Mouse (Mus musculus): ENCODE results near the gene Syvn1. TPM values are rescaled to one million over a fixed set of nuclear protein-coding genes. Genes with fewer than 3 reads are reported as not detected.

Gene Syvn1
- polyA plus RNA-seq, 1 experiment from 2014 or later, result 30.8 TPM

DNA sequence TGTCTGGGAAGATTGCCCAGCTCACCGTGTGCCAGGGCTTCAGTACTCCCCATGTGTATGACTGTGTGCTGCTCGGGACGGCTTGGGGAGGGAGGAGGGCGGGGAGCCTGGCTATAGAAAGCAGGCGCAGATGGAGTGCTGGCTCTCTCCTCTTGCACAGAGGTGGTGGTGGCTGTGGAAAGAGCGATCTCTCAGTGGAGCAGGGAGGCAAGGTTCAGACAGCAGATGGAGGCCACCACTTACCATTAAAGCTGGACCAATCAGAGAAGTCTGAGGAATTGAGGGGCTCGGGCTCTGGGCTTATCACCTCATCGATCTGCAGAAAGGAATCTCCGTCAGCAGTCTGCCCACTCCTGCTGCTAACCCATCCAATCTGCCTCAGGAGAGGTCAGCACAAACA is 35.8 kb downstream of the Syvn1 start, which contains the start of gene Gm28374:
Gene Gm28374, minus strand, starts transcription at position 101 of the 400 bp plus-strand sequence.
- WGBS, result 91% methylated on average over 9 of the region's 9 CpGs
- H3K27ac ChIP-seq, result no peak within 1 kb of the TSS
- H3K36me3 ChIP-seq (replicated peaks), result peaks cover 47% of the 10 kb centered on the region
- no peak for DNase-seq (ENCODE audit: extremely low spot score, low spot score)
- H3K4me3 ChIP-seq, result peak within 1 kb of the TSS; percentile 10; the same call in 1 of the 2 replicates
- no peaks in the 10 kb centered on the region for H3K27me3 ChIP-seq (ENCODE audit: poor library complexity, severe bottlenecking)
- peaks cover 32% of the 10 kb centered on the region for H3K4me1 ChIP-seq
- H3K9me3 ChIP-seq, result no peaks in the 10 kb centered on the region

GRCm38 (mm10) chr19:6084478-6085248 is 38.3 kb downstream of the Syvn1 start, which contains the start of the genes Zfpl1 and Cdca5:
Gene Zfpl1, minus strand, starts transcription at chr19:6084956.
Gene Cdca5, plus strand, starts transcription at chr19:6084983.
- peak within 1 kb of the TSS; percentile 89 for H3K4me3 ChIP-seq
- peak within 1 kb of the TSS; percentile 91 for H3K27ac ChIP-seq
- WGBS, result under 1% methylated on average over 58 of the region's 58 CpGs
- peak; percentile 98 for DNase-seq (ENCODE audit: extremely low spot score, low spot score)
- peaks cover 70% of the 10 kb centered on the region for H3K36me3 ChIP-seq (replicated peaks)
- H3K9me3 ChIP-seq, result no peaks in the 10 kb centered on the region
- peaks cover 23% of the 10 kb centered on the region for H3K4me1 ChIP-seq
- no peaks in the 10 kb centered on the region for H3K27me3 ChIP-seq (ENCODE audit: poor library complexity, severe bottlenecking)

GRCm38 (mm10) chr19:6085417-6085879 is 39.1 kb downstream of the Syvn1 start:
- Histone ChIP-seq H3K27me3 (ENCODE audit: poor library complexity, severe bottlenecking) (no peaks in the 10 kb centered on the region), H3K4me1 (peaks cover 23% of the 10 kb centered on the region), H3K9me3 (no peaks in the 10 kb centered on the region), H3K36me3 (replicated peaks) (peaks cover 70% of the 10 kb centered on the region), H3K4me3 (peak overlapping the region; percentile 89), H3K27ac (peak overlapping the region; percentile 91)
- under 1% methylated on average over 17 of the region's 17 CpGs for WGBS
- peak; percentile 75 for DNase-seq (ENCODE audit: extremely low spot score, low spot score)

DNA sequence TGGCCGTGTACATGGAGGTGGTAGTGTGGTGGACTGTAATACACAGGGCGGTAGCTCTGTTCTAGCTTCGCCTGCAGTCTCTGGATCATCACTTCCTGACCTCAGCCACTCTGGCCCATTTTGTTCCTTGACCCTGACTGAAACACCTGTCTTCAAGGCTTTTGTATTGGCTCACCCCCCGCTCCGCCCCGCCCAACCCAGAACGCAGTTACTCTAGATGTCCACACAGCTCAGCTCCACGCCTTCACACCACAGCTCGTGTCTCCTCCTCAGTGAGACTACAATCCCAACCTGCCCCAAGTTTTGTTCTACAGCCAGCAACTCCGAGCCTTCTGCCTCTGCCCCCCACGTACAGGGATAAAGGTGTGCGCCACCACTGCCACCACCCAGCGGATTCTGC is 42.5 kb downstream of the Syvn1 start:
- no peak overlapping the region for H3K4me3 ChIP-seq
- H3K27ac ChIP-seq, result no peak overlapping the region
- DNase-seq (ENCODE audit: extremely low spot score, low spot score), result no peak
- no peaks in the 10 kb centered on the region for H3K27me3 ChIP-seq (ENCODE audit: poor library complexity, severe bottlenecking)
- peaks cover 16% of the 10 kb centered on the region for H3K4me1 ChIP-seq
- 95% methylated on average over 13 of the region's 13 CpGs for WGBS
- H3K36me3 ChIP-seq (replicated peaks), result peaks cover 80% of the 10 kb centered on the region
- no peaks in the 10 kb centered on the region for H3K9me3 ChIP-seq

DNA sequence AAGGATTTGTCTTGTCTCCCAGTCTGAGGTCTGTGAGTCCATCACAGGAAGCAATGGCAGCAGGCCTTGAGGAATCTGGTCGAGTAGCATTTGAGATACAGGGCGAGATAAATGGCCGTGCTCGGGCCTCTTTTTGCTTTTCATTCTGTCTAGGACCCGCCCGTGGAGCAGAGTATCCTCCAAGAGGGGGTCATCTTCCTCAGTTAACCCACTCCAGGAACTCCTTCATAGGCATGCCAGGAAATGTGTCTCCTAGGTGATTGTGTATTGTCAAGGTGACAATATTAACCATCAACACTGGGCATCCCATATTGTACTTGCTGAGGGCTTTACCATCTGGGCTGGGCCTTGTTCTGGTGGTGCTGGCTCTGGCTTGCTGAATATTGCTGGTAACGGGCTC is 47.7 kb downstream of the Syvn1 start, which contains the start of gene AC131692.1:
Gene AC131692.1, plus strand, starts transcription at position 301 of the 400 bp plus-strand sequence.
- Histone ChIP-seq H3K36me3 (replicated peaks) (peaks cover 98% of the 10 kb centered on the region), H3K9me3 (no peaks in the 10 kb centered on the region), H3K27ac (no peak within 1 kb of the TSS), H3K4me3 (no peak within 1 kb of the TSS), H3K27me3 (ENCODE audit: poor library complexity, severe bottlenecking) (no peaks in the 10 kb centered on the region), H3K4me1 (no peaks in the 10 kb centered on the region)
- no peak for DNase-seq (ENCODE audit: extremely low spot score, low spot score)
- WGBS, result 94% methylated on average over 7 of the region's 7 CpGs

DNA sequence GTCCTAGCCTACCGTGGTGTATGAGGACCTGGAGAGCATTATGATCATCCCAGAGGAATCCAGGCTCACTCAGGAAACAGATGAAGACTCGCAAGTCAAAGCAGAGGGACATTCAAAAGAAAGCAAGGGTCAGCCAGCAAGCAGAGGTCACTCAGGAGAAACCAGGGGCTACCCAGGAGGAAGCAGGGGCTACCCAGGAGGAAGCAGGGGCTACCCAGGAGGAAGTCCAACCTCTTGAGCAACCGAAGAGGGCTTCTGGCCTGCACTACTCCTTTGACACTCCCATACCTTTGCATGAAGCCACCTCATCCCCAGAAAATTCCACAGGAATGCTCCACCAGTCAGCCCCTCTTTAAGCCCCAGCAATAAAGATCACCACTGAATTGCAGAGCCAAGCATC is 51.5 kb downstream of the Syvn1 start:
- DNase-seq (ENCODE audit: extremely low spot score, low spot score), result no peak
- H3K4me1 ChIP-seq, result peaks cover 8% of the 10 kb centered on the region
- H3K27ac ChIP-seq, result no peak overlapping the region
- H3K36me3 ChIP-seq (replicated peaks), result peaks cover 74% of the 10 kb centered on the region
- H3K27me3 ChIP-seq (ENCODE audit: poor library complexity, severe bottlenecking), result no peaks in the 10 kb centered on the region
- WGBS, result 86% methylated on average over 3 of the region's 3 CpGs
- no peaks in the 10 kb centered on the region for H3K9me3 ChIP-seq
- no peak overlapping the region for H3K4me3 ChIP-seq

DNA sequence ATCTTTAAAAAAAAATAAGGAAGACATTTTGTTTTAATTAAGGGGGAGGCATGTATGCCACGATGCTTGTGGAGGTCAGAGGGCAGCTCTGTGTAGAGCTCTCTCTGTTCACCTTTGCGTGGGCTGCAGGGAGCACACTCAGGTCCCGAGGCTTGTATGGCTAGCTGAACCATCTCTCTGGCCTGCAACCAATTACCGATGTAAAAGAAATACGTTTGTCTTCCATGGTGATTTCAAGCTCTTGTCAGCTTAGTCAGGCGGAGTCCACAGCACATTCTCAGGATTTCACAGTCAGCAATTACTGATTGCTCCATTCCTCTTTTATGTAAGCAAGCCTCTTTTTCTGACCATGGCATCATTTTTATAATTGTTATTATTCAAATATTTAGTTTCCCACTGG is 54.8 kb downstream of the Syvn1 start:
- Histone ChIP-seq H3K9me3 (no peaks in the 10 kb centered on the region), H3K27ac (no peak overlapping the region), H3K4me1 (peaks cover 8% of the 10 kb centered on the region), H3K27me3 (ENCODE audit: poor library complexity, severe bottlenecking) (no peaks in the 10 kb centered on the region), H3K36me3 (replicated peaks) (peaks cover 45% of the 10 kb centered on the region), H3K4me3 (no peak overlapping the region)
- no peak for DNase-seq (ENCODE audit: extremely low spot score, low spot score)
- WGBS, result 59% methylated on average over 6 of the region's 6 CpGs

- DNase-seq (ENCODE audit: extremely low spot score, low spot score), result no peak
- no peak overlapping the region for H3K27ac ChIP-seq
- peaks cover 11% of the 10 kb centered on the region for H3K4me1 ChIP-seq
- no peak overlapping the region for H3K4me3 ChIP-seq
- 82% methylated on average over 6 of the region's 6 CpGs for WGBS
- H3K36me3 ChIP-seq (replicated peaks), result peaks cover 39% of the 10 kb centered on the region
- no peaks in the 10 kb centered on the region for H3K27me3 ChIP-seq (ENCODE audit: poor library complexity, severe bottlenecking)
- H3K9me3 ChIP-seq, result no peaks in the 10 kb centered on the region
These were observed 55.9 kb downstream of the Syvn1 start for GRCm38 (mm10) chr19:6102169-6102853.

Small RNA genes lying within 50 kb of the gene (microRNA-seq; reads per million reads assigned to microRNA genes)
- gene Mir6988, result 0.90 reads per million

Other genes starting within 250 kb of the Syvn1 start
- gene Frmd8, start 171.3 kb upstream of the Syvn1 start, polyA plus RNA-seq (2016; fragmentation: Nextera tagmentation; extraction: Ambion mirVana), result 36.9 and 40.6 TPM in 2 replicates
- gene Slc25a45, start 168.8 kb upstream of the Syvn1 start, polyA plus RNA-seq (2016; fragmentation: Nextera tagmentation; extraction: Ambion mirVana), result 1.5 and 2.0 TPM in 2 replicates
- 9.0 and 9.1 TPM in 2 replicates for gene Tigd3, start 152.4 kb upstream of the Syvn1 start, polyA plus RNA-seq (2016; fragmentation: Nextera tagmentation; extraction: Ambion mirVana)
- 246 and 247 TPM in 2 replicates for gene Dpf2, start 133.6 kb upstream of the Syvn1 start, polyA plus RNA-seq (2016; fragmentation: Nextera tagmentation; extraction: Ambion mirVana)
- gene Cdc42ep2, start 121.8 kb upstream of the Syvn1 start, polyA plus RNA-seq (2016; fragmentation: Nextera tagmentation; extraction: Ambion mirVana), result 1.1 and 1.5 TPM in 2 replicates
- gene Pola2, start 82.4 kb upstream of the Syvn1 start, polyA plus RNA-seq (2016; fragmentation: Nextera tagmentation; extraction: Ambion mirVana), result 122 and 126 TPM in 2 replicates
- not detected in 2 replicates for gene Slc22a20, start 60.4 kb upstream of the Syvn1 start, polyA plus RNA-seq (2016; fragmentation: Nextera tagmentation; extraction: Ambion mirVana)
- gene Capn1, start 30.7 kb upstream of the Syvn1 start, polyA plus RNA-seq (2016; fragmentation: Nextera tagmentation; extraction: Ambion mirVana), result 2.5 and 3.0 TPM in 2 replicates
- gene Mrpl49, start 11.2 kb downstream of the Syvn1 start, polyA plus RNA-seq (2016; fragmentation: Nextera tagmentation; extraction: Ambion mirVana), result 89.4 and 92.1 TPM in 2 replicates
- 829 and 865 TPM in 2 replicates for gene Fau, start 11.3 kb downstream of the Syvn1 start, polyA plus RNA-seq (2016; fragmentation: Nextera tagmentation; extraction: Ambion mirVana)
- 35.1 and 38.7 TPM in 2 replicates for gene Znhit2, start 14.6 kb downstream of the Syvn1 start, polyA plus RNA-seq (2016; fragmentation: Nextera tagmentation; extraction: Ambion mirVana)
- 31.0 and 32.2 TPM in 2 replicates for gene Tm7sf2, start 21.8 kb downstream of the Syvn1 start, polyA plus RNA-seq (2016; fragmentation: Nextera tagmentation; extraction: Ambion mirVana)
- gene Vps51, start 30.7 kb downstream of the Syvn1 start, polyA plus RNA-seq (2016; fragmentation: Nextera tagmentation; extraction: Ambion mirVana), result 65.2 and 68.2 TPM in 2 replicates
- not detected in 2 replicates for gene Tmem262, start 33.5 kb downstream of the Syvn1 start, polyA plus RNA-seq (2016; fragmentation: Nextera tagmentation; extraction: Ambion mirVana)
- gene Gm28374, start 35.7 kb downstream of the Syvn1 start, polyA plus RNA-seq (2016; fragmentation: Nextera tagmentation; extraction: Ambion mirVana), result 1.7 and 3.1 TPM in 2 replicates
- gene Zfpl1, start 38.4 kb downstream of the Syvn1 start, polyA plus RNA-seq (2016; fragmentation: Nextera tagmentation; extraction: Ambion mirVana), result 74.0 and 78.0 TPM in 2 replicates
- 78.9 and 85.4 TPM in 2 replicates for gene Cdca5, start 38.4 kb downstream of the Syvn1 start, polyA plus RNA-seq (2016; fragmentation: Nextera tagmentation; extraction: Ambion mirVana)
- 1.0 and 1.5 TPM in 2 replicates for gene AC131692.1, start 47.8 kb downstream of the Syvn1 start, polyA plus RNA-seq (2016; fragmentation: Nextera tagmentation; extraction: Ambion mirVana)
- 0.82 and 0.88 TPM in 2 replicates for gene Naaladl1, start 59.2 kb downstream of the Syvn1 start, polyA plus RNA-seq (2016; fragmentation: Nextera tagmentation; extraction: Ambion mirVana)
- 64.2 and 64.6 TPM in 2 replicates for gene Sac3d1, start 72.1 kb downstream of the Syvn1 start, polyA plus RNA-seq (2016; fragmentation: Nextera tagmentation; extraction: Ambion mirVana)
- 24.1 and 25.6 TPM in 2 replicates for gene Snx15, start 81.7 kb downstream of the Syvn1 start, polyA plus RNA-seq (2016; fragmentation: Nextera tagmentation; extraction: Ambion mirVana)
- gene Batf2, start 94.4 kb downstream of the Syvn1 start, polyA plus RNA-seq (2016; fragmentation: Nextera tagmentation; extraction: Ambion mirVana), result not detected in 2 replicates
- gene Arl2, start 95.0 kb downstream of the Syvn1 start, polyA plus RNA-seq (2016; fragmentation: Nextera tagmentation; extraction: Ambion mirVana), result 112 and 113 TPM in 2 replicates
- gene Majin, start 137.8 kb downstream of the Syvn1 start, polyA plus RNA-seq (2016; fragmentation: Nextera tagmentation; extraction: Ambion mirVana), result not detected in 2 replicates
- 0.58 TPM in 1 of 2 replicates, not detected in the other for gene Gpha2, start 179.8 kb downstream of the Syvn1 start, polyA plus RNA-seq (2016; fragmentation: Nextera tagmentation; extraction: Ambion mirVana)
- 21.6 and 24.4 TPM in 2 replicates for gene Ppp2r5b, start 189.3 kb downstream of the Syvn1 start, polyA plus RNA-seq (2016; fragmentation: Nextera tagmentation; extraction: Ambion mirVana)
- gene Atg2a, start 195.1 kb downstream of the Syvn1 start, polyA plus RNA-seq (2016; fragmentation: Nextera tagmentation; extraction: Ambion mirVana), result 11.1 and 11.4 TPM in 2 replicates
- 76.8 and 82.1 TPM in 2 replicates for gene Ehd1, start 230.1 kb downstream of the Syvn1 start, polyA plus RNA-seq (2016; fragmentation: Nextera tagmentation; extraction: Ambion mirVana)

All from forebrain, embryonic 10.5 days (tissue).